Mouse (Mus musculus) hindbrain, embryonic 10.5 days (tissue): ENCODE measurements around the gene Pgf. TPM values are rescaled to one million over a fixed set of nuclear protein-coding genes. Genes with fewer than 3 reads are reported as not detected.
"Not testable (repeated sequence)": the region's sequence is repeated elsewhere in the genome, so short reads cannot be mapped to it uniquely, and the experiment has no call there.

Experiments
- DNase-seq: peaks from one replicate; pipeline ENCODE4 v3.0.0-alpha.2; 2017; ENCODE audit warnings: low spot score
- H3K27ac ChIP-seq: fragments of 300-500 bp; sonication (generic); 2 replicates; pipeline ENCODE4 v1.5.1; 2016; ENCODE audit warnings: mild to moderate bottlenecking, moderate library complexity
- H3K27me3 ChIP-seq: fragments of 300-500 bp; sonication (generic); 2 replicates; pipeline ENCODE4 v1.6.1; 2016; ENCODE audit warnings: mild to moderate bottlenecking; ENCODE audit not compliant: poor library complexity, insufficient read depth, severe bottlenecking
- H3K36me3 ChIP-seq: fragments of 300-500 bp; sonication (generic); 2 replicates; pipeline ENCODE4 v1.6.1; 2016; ENCODE audit warnings: mild to moderate bottlenecking, moderate library complexity
- H3K4me1 ChIP-seq: fragments of 300-500 bp; sonication (generic); replicated peaks from 2 replicates; pipeline ENCODE4 v1.6.1; 2016; ENCODE audit warnings: mild to moderate bottlenecking
- H3K4me3 ChIP-seq: fragments of 300-500 bp; sonication (generic); 2 replicates; pipeline ENCODE4 v1.5.1; 2016; ENCODE audit warnings: mild to moderate bottlenecking, moderate library complexity
- H3K9me3 ChIP-seq: fragments of 300-500 bp; sonication (generic); 2 replicates; pipeline ENCODE4 v1.6.1; 2016; ENCODE audit warnings: mild to moderate bottlenecking, moderate library complexity
- WGBS: fragments of 180-500 bp; shearing (Covaris S2); methylation state at CpG from one replicate; pipeline ENCODE4 v1.1.7; 2016; 5-methylcytosine and 5-hydroxymethylcytosine counted together
- polyA plus RNA-seq: library from polyadenylated mRNA; unstranded; fragments of >200 nt; fragmentation: Nextera tagmentation; extraction: Ambion mirVana; gene quantifications from 2 replicates; pipeline ENCODE4 v1.2.1, GENCODE M21; 2016

Pgf gene
- polyA plus RNA-seq, 1 experiment from 2014 or later = 8.0 TPM

GRCm38 (mm10) chr12:85146355-85146754, 31.2 kb downstream of the Pgf start:
- no peak for DNase-seq
- H3K36me3 ChIP-seq = no peaks in the 10 kb centered on the region
- peaks cover 45% of the 10 kb centered on the region for H3K4me1 ChIP-seq
- H3K4me3 ChIP-seq = no peak overlapping the region
- H3K27ac ChIP-seq = peak overlapping the region; percentile 46; the same call in 1 of the 2 replicates
- 28% methylated on average over 10 of the region's 11 CpGs for WGBS
- no peaks in the 10 kb centered on the region for H3K9me3 ChIP-seq
- H3K27me3 ChIP-seq = peaks cover 39% of the 10 kb centered on the region

- Histone ChIP-seq H3K27me3 (peaks cover 39% of the 10 kb centered on the region), H3K9me3 (no peaks in the 10 kb centered on the region), H3K4me3 (no peak overlapping the region), H3K4me1 (peaks cover 40% of the 10 kb centered on the region), H3K36me3 (no peaks in the 10 kb centered on the region), H3K27ac (peak overlapping the region; percentile 23; the same call in 1 of the 2 replicates)
- peak; percentile 35 for DNase-seq
- WGBS = 73% methylated on average over 9 of the region's 9 CpGs
Observed at GRCm38 (mm10) chr12:85145630-85146029, 32.0 kb downstream of the Pgf start.

- no peak overlapping the region for H3K27ac ChIP-seq
- no peak overlapping the region for H3K4me3 ChIP-seq
- DNase-seq = no peak
- H3K9me3 ChIP-seq = no peaks in the 10 kb centered on the region
- H3K36me3 ChIP-seq = no peaks in the 10 kb centered on the region
- H3K27me3 ChIP-seq = peaks cover 34% of the 10 kb centered on the region
- peaks cover 41% of the 10 kb centered on the region for H3K4me1 ChIP-seq
- WGBS = 87% methylated on average over 4 of the region's 4 CpGs
Observed at GRCm38 (mm10) chr12:85144821-85145220, 32.8 kb downstream of the Pgf start.

GRCm38 (mm10) chr12:85144276-85144675, 33.3 kb downstream of the Pgf start:
- not testable (repeated sequence) for H3K4me3 ChIP-seq, H3K9me3 ChIP-seq, H3K36me3 ChIP-seq, DNase-seq, H3K27ac ChIP-seq
- 64% methylated on average over 2 of the region's 2 CpGs for WGBS
- Histone ChIP-seq H3K27me3 (peaks cover 29% of the 10 kb centered on the region), H3K4me1 (peaks cover 39% of the 10 kb centered on the region)

GRCm38 (mm10) chr12:85142803-85143202, 34.8 kb downstream of the Pgf start:
- peaks cover 27% of the 10 kb centered on the region; the same call in 1 of the 2 replicates for H3K27me3 ChIP-seq
- no peak overlapping the region for H3K27ac ChIP-seq
- H3K4me3 ChIP-seq = no peak overlapping the region
- no peaks in the 10 kb centered on the region for H3K36me3 ChIP-seq
- peak; percentile 84 for DNase-seq
- WGBS = 22% methylated on average over 4 of the region's 4 CpGs
- no peaks in the 10 kb centered on the region for H3K9me3 ChIP-seq
- peaks cover 39% of the 10 kb centered on the region for H3K4me1 ChIP-seq

GRCm38 (mm10) chr12:85141096-85141495, 36.5 kb downstream of the Pgf start:
- H3K27me3 ChIP-seq = peaks cover 14% of the 10 kb centered on the region; the same call in 1 of the 2 replicates
- H3K4me3 ChIP-seq = no peak overlapping the region
- no peaks in the 10 kb centered on the region for H3K9me3 ChIP-seq
- peaks cover 25% of the 10 kb centered on the region for H3K4me1 ChIP-seq
- 79% methylated on average over 6 of the region's 6 CpGs for WGBS
- H3K36me3 ChIP-seq = peaks cover 5% of the 10 kb centered on the region; the same call in 1 of the 2 replicates
- no peak for DNase-seq
- H3K27ac ChIP-seq = no peak overlapping the region

GRCm38 (mm10) chr12:85140036-85140701, 37.4 kb downstream of the Pgf start:
- no peak overlapping the region for H3K27ac ChIP-seq
- 50% methylated on average over 18 of the region's 18 CpGs for WGBS
- no peaks in the 10 kb centered on the region for H3K9me3 ChIP-seq
- H3K4me1 ChIP-seq = peaks cover 20% of the 10 kb centered on the region
- DNase-seq = no peak
- no peak overlapping the region; the same call in 1 of the 2 replicates for H3K4me3 ChIP-seq
- peaks cover 14% of the 10 kb centered on the region for H3K36me3 ChIP-seq
- peaks cover 14% of the 10 kb centered on the region; the same call in 1 of the 2 replicates for H3K27me3 ChIP-seq

GRCm38 (mm10) chr12:85136627-85137026, 41.0 kb downstream of the Pgf start:
- no peak overlapping the region for H3K4me3 ChIP-seq
- no peak overlapping the region for H3K27ac ChIP-seq
- 88% methylated on average over 4 of the region's 4 CpGs for WGBS
- H3K36me3 ChIP-seq = peaks cover 46% of the 10 kb centered on the region
- peaks cover 13% of the 10 kb centered on the region; the same call in 1 of the 2 replicates for H3K27me3 ChIP-seq
- peaks cover 21% of the 10 kb centered on the region for H3K4me1 ChIP-seq
- H3K9me3 ChIP-seq = no peaks in the 10 kb centered on the region
- DNase-seq = no peak

GRCm38 (mm10) chr12:85135513-85136470, 41.8 kb downstream of the Pgf start:
- H3K4me1 ChIP-seq = peaks cover 20% of the 10 kb centered on the region
- no peaks in the 10 kb centered on the region for H3K9me3 ChIP-seq
- no peak for DNase-seq
- peaks cover 54% of the 10 kb centered on the region for H3K36me3 ChIP-seq
- no peak overlapping the region for H3K27ac ChIP-seq
- 80% methylated on average over 19 of the region's 19 CpGs for WGBS
- H3K27me3 ChIP-seq = peaks cover 5% of the 10 kb centered on the region; the same call in 1 of the 2 replicates
- no peak overlapping the region for H3K4me3 ChIP-seq

- H3K4me1 ChIP-seq = peaks cover 11% of the 10 kb centered on the region
- WGBS = 89% methylated on average over 8 of the region's 8 CpGs
- no peaks in the 10 kb centered on the region for H3K9me3 ChIP-seq
- no peak overlapping the region for H3K27ac ChIP-seq
- no peak for DNase-seq
- peaks cover 70% of the 10 kb centered on the region for H3K36me3 ChIP-seq
- no peak overlapping the region for H3K4me3 ChIP-seq
- H3K27me3 ChIP-seq = no peaks in the 10 kb centered on the region; the same call in 1 of the 2 replicates
Observed at GRCm38 (mm10) chr12:85134043-85134794, 43.4 kb downstream of the Pgf start.

- no peak overlapping the region for H3K4me3 ChIP-seq
- H3K36me3 ChIP-seq = peaks cover 96% of the 10 kb centered on the region
- WGBS = 89% methylated on average over 6 of the region's 6 CpGs
- no peaks in the 10 kb centered on the region for H3K9me3 ChIP-seq
- DNase-seq = no peak
- no peak overlapping the region for H3K27ac ChIP-seq
- no peaks in the 10 kb centered on the region for H3K27me3 ChIP-seq
- peaks cover 11% of the 10 kb centered on the region for H3K4me1 ChIP-seq
Observed at GRCm38 (mm10) chr12:85131361-85131760, 46.2 kb downstream of the Pgf start.

GRCm38 (mm10) chr12:85129426-85129978, 48.1 kb downstream of the Pgf start:
- Histone ChIP-seq H3K36me3 (peaks cover 96% of the 10 kb centered on the region), H3K4me1 (peaks cover 4% of the 10 kb centered on the region)

More at GRCm38 (mm10) chr12:85129426-85129978, 48.1 kb downstream of the Pgf start:
- 96% methylated on average over 9 of the region's 9 CpGs for WGBS
- Histone ChIP-seq H3K9me3 (no peaks in the 10 kb centered on the region), H3K27ac (no peak overlapping the region), H3K27me3 (no peaks in the 10 kb centered on the region), H3K4me3 (no peak overlapping the region)
- DNase-seq = no peak
